Mouse (Mus musculus): ENCODE results near the gene Fkbp15.

DNA sequence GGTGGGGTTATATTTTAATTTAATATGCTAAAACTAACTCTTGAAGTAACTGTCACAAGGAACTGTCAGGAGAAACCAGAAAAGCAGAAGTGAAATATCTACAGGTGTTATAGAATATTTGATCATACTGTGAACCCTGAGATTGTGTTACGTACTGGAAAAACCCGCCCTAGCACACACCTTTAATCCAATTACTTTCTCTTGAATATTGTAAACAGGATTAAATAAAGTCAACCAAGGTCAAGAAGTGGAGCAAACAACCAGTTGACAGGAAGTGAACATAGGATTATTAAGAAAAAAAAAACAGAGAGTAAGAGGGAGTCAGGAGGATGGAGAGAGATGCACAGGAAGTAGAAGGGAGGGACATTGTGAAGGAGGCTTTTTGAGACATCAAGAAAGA is 47.5 kb downstream of the Fkbp15 start:
- TF ChIP-seq CTCF (IDR thresholded peaks at IDR 0.05; ENCODE audit: extremely low read depth, insufficient read length, insufficient replicate concordance, low read depth, low read length), result no peak
- TF ChIP-seq POLR2A (IDR thresholded peaks at IDR 0.05; ENCODE audit: low read depth, low read length), result no peak

Measured in small intestine, adult 2 months (tissue).